Mouse (Mus musculus) forebrain, embryonic 14.5 days (tissue): ENCODE measurements at regions not wholly inside any gene's neighbourhood (a gene's known extent, or its start where the extent isn't known, plus 50 kb on each side); places are given as distances from the start of the nearest gene placed in this dataset.
"Not testable (repeated sequence)": the region's sequence is repeated elsewhere in the genome, so short reads cannot be mapped to it uniquely, and the experiment has no call there.

Source experiments
- ATAC-seq: fragments of 200-750 bp; cut with Nextera tagmentation; 2 replicates; pipeline ENCODE4 v1.8.0; 2017; ENCODE audit warnings: mild to moderate bottlenecking, moderate library complexity
- DNase-seq: peaks from one replicate; pipeline ENCODE4 v3.0.0-alpha.2; 2015; ENCODE audit warnings: low spot score
- H3K27ac ChIP-seq: fragments of 300-500 bp; sonication (generic); 2 replicates; pipeline ENCODE4 v1.5.1; 2014; ENCODE audit warnings: low read depth, mild to moderate bottlenecking, control low read depth, low read length, moderate library complexity
- H3K27me3 ChIP-seq: fragments of 300-500 bp; sonication (generic); replicated peaks from 2 replicates; pipeline ENCODE4 v1.6.1; 2014; ENCODE audit warnings: low read length, control low read depth, mixed read lengths; ENCODE audit not compliant: control insufficient read depth, insufficient read depth
- H3K36me3 ChIP-seq: fragments of 300-500 bp; sonication (generic); 2 replicates; pipeline ENCODE4 v1.6.1; 2014; ENCODE audit warnings: low read length, control low read depth; ENCODE audit not compliant: control insufficient read depth, insufficient read depth
- H3K4me1 ChIP-seq: fragments of 300-500 bp; sonication (generic); 2 replicates; pipeline ENCODE4 v1.6.1; 2014; ENCODE audit warnings: antibody characterized with exemption, low read length, control low read depth; ENCODE audit not compliant: control insufficient read depth, insufficient read depth
- H3K4me2 ChIP-seq: fragments of 300-500 bp; sonication (generic); 2 replicates; pipeline ENCODE4 v1.6.1; 2014; ENCODE audit warnings: mild to moderate bottlenecking, control low read depth, low read length
- H3K4me3 ChIP-seq: fragments of 300-500 bp; sonication (generic); 2 replicates; pipeline ENCODE4 v1.5.1; 2014; ENCODE audit warnings: low read depth, low read length, control low read depth
- H3K9ac ChIP-seq: fragments of 300-500 bp; sonication (generic); 2 replicates; pipeline ENCODE4 v1.6.1; 2014; ENCODE audit warnings: mild to moderate bottlenecking, low read length, control low read depth, moderate library complexity
- H3K9me3 ChIP-seq: fragments of 300-500 bp; sonication (generic); replicated peaks from 2 replicates; pipeline ENCODE4 v1.6.1; 2016; ENCODE audit warnings: low read length, control low read depth, mixed read lengths; ENCODE audit not compliant: control insufficient read depth
- WGBS: fragments of 180-500 bp; shearing (Covaris S2); extraction: QIAGEN DNeasy Blood & Tissue Kit; methylation state at CpG from one replicate; pipeline ENCODE4 v1.1.7; 2014; 5-methylcytosine and 5-hydroxymethylcytosine counted together

DNA sequence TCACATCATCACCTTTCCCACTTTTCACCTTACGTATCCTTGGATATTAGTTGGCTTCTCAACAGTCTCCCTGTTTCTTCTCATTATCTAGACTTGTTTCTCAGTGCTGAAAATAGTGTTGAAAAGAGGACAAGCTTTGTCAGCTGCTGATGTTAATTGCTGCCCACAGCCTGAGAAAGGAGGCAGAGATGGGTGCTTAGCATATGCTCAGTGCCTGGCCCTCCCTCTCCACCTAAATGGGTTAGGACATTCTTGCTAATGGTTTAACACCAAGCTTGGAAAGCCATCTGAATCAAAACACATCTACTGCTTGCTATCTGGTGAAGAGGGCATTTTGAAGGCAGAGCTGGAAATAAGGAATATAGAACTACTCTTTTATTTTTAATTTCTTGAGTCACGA is 298.5 kb upstream of the Meis2 start:
- ATAC-seq = no peak
- no peak for DNase-seq

GRCm38 (mm10) chr2:116358145-116358544 is 292.5 kb upstream of the Meis2 start:
- no peaks in the 10 kb centered on the region for H3K36me3 ChIP-seq
- 5% methylated on average over 1 of the region's 1 CpGs for WGBS

More for the DNA sequence above, 298.5 kb upstream of the Meis2 start:
- Histone ChIP-seq H3K4me3 (no peak overlapping the region), H3K9ac (no peak overlapping the region), H3K36me3 (no peaks in the 10 kb centered on the region), H3K27me3 (no peaks in the 10 kb centered on the region), H3K4me1 (no peaks in the 10 kb centered on the region), H3K9me3 (no peaks in the 10 kb centered on the region), H3K4me2 (no peak overlapping the region), H3K27ac (no peak overlapping the region)
- 83% methylated on average over 2 of the region's 2 CpGs for WGBS

DNA sequence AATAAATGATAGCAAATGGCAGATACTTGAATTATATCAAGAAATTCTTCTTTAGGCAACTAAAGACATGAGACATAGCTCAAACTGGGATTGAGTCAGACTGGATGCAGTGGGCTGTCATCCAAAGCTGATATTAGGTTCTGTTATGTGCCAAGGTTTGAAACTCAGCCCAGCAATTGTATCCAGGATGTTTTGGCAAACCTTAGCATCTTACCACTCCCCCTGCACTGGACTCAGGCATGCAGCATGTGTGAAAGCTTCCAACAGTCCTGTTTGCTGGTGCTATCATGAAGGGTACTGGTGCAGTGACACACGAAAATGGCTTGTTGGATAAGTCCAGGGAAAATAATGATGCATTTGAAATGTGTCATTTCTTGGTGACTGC is 282.9 kb upstream of the Meis2 start:
- no peaks in the 10 kb centered on the region for H3K9me3 ChIP-seq
- H3K9ac ChIP-seq = no peak overlapping the region
- no peak overlapping the region for H3K27ac ChIP-seq
- ATAC-seq (peak; percentile 61; the same call in 1 of the 2 replicates), DNase-seq (peak; percentile 66)
- no peak overlapping the region for H3K4me3 ChIP-seq
- no peaks in the 10 kb centered on the region for H3K36me3 ChIP-seq
- no peak overlapping the region for H3K4me2 ChIP-seq
- no peaks in the 10 kb centered on the region for H3K27me3 ChIP-seq
- WGBS = 59% methylated on average over 1 of the region's 1 CpGs
- no peaks in the 10 kb centered on the region for H3K4me1 ChIP-seq

More at GRCm38 (mm10) chr2:116358145-116358544, 292.5 kb upstream of the Meis2 start:
- ATAC-seq (no peak), DNase-seq (no peak)
- no peak overlapping the region for H3K4me3 ChIP-seq
- H3K4me2 ChIP-seq = no peak overlapping the region
- no peaks in the 10 kb centered on the region for H3K9me3 ChIP-seq
- no peak overlapping the region for H3K9ac ChIP-seq
- H3K27ac ChIP-seq = no peak overlapping the region
- H3K4me1 ChIP-seq = no peaks in the 10 kb centered on the region
- no peaks in the 10 kb centered on the region for H3K27me3 ChIP-seq

- no peaks in the 10 kb centered on the region for H3K27me3 ChIP-seq
- no peak overlapping the region for H3K9ac ChIP-seq
- H3K4me1 ChIP-seq = no peaks in the 10 kb centered on the region
- DNase-seq (no peak), ATAC-seq (no peak)
- H3K36me3 ChIP-seq = no peaks in the 10 kb centered on the region
- 87% methylated on average over 3 of the region's 3 CpGs for WGBS
- no peak overlapping the region for H3K4me2 ChIP-seq
- H3K27ac ChIP-seq = no peak overlapping the region
- no peak overlapping the region for H3K4me3 ChIP-seq
- no peaks in the 10 kb centered on the region for H3K9me3 ChIP-seq
Observed at GRCm38 (mm10) chr2:116347827-116348529, 282.3 kb upstream of the Meis2 start.

DNA sequence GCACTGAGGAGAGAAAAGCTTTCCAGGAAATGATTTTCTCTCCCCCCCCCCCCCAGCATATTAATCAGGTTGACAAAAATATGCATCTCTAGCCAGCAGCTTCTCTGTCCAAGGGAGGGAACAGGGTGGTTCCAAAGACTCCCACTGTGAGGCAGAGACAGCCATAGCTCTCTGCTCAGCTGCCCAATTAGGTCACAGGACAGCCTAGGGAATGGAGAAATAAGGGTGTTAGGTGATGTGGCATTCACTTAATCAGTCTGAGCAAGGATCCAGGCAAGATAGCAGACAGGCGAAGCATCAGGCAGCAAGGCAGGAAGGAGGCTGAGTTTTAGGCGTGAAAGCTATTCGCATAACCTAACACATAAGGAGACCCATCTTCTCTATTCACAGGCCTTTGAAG is 266.2 kb upstream of the Meis2 start:
- no peak for ATAC-seq
- Histone ChIP-seq H3K4me2 (no peak overlapping the region), H3K4me1 (no peaks in the 10 kb centered on the region), H3K9me3 (no peaks in the 10 kb centered on the region), H3K36me3 (no peaks in the 10 kb centered on the region), H3K27me3 (no peaks in the 10 kb centered on the region), H3K4me3 (no peak overlapping the region), H3K9ac (no peak overlapping the region), H3K27ac (no peak overlapping the region)
- 87% methylated on average over 3 of the region's 3 CpGs for WGBS
- no peak for DNase-seq

GRCm38 (mm10) chr2:116322039-116322770 is 256.6 kb upstream of the Meis2 start:
- Histone ChIP-seq H3K27ac (peak overlapping the region; percentile 67; the same call in 1 of the 2 replicates), H3K4me1 (peaks cover 17% of the 10 kb centered on the region; the same call in 1 of the 2 replicates), H3K9me3 (no peaks in the 10 kb centered on the region), H3K36me3 (no peaks in the 10 kb centered on the region), H3K9ac (no peak overlapping the region), H3K27me3 (no peaks in the 10 kb centered on the region), H3K4me2 (peak overlapping the region; percentile 1; the same call in 1 of the 2 replicates), H3K4me3 (no peak overlapping the region)
- peak; percentile 59 for ATAC-seq
- WGBS = 18% methylated on average over 14 of the region's 14 CpGs
- DNase-seq = peak; percentile 62

- Histone ChIP-seq H3K9ac (no peak overlapping the region), H3K4me3 (no peak overlapping the region), H3K4me2 (no peak overlapping the region), H3K27me3 (no peaks in the 10 kb centered on the region), H3K27ac (no peak overlapping the region), H3K36me3 (no peaks in the 10 kb centered on the region), H3K4me1 (no peaks in the 10 kb centered on the region), H3K9me3 (no peaks in the 10 kb centered on the region)
- ATAC-seq (no peak), DNase-seq (no peak)
- 31% methylated on average over 1 of the region's 1 CpGs for WGBS
Observed at GRCm38 (mm10) chr2:116299551-116299950, 233.9 kb upstream of the Meis2 start.

GRCm38 (mm10) chr2:116289886-116290285 is 224.2 kb upstream of the Meis2 start:
- Histone ChIP-seq H3K9me3 (no peaks in the 10 kb centered on the region), H3K9ac (no peak overlapping the region), H3K27ac (no peak overlapping the region), H3K36me3 (no peaks in the 10 kb centered on the region), H3K4me3 (no peak overlapping the region), H3K4me1 (no peaks in the 10 kb centered on the region), H3K27me3 (no peaks in the 10 kb centered on the region), H3K4me2 (no peak overlapping the region)
- 31% methylated on average over 7 of the region's 7 CpGs for WGBS
- peak; percentile 55 for DNase-seq
- peak; percentile 52; the same call in 1 of the 2 replicates for ATAC-seq

- not testable (repeated sequence) for H3K4me2 ChIP-seq, H3K4me1 ChIP-seq, H3K4me3 ChIP-seq, H3K27me3 ChIP-seq, H3K36me3 ChIP-seq, H3K9ac ChIP-seq, ATAC-seq, H3K9me3 ChIP-seq, DNase-seq, H3K27ac ChIP-seq
- 36% methylated on average over 3 of the region's 3 CpGs for WGBS
Observed at GRCm38 (mm10) chr2:116243191-116243590, 177.6 kb upstream of the Meis2 start.
